Mouse (Mus musculus): ENCODE results near the gene Tspan13. TPM values are rescaled to one million over a fixed set of nuclear protein-coding genes. Genes with fewer than 3 reads are reported as not detected.

Gene Tspan13
- total RNA-seq, 1 experiment from 2014 or later = 116 TPM

- ATAC-seq (replicated peaks; ENCODE audit: insufficient number of reproducible peaks, low FRiP score, low TSS enrichment, poor library complexity, severe bottlenecking) = peak; percentile 49
Observed at GRCm38 (mm10) chr12:36036776-36037175, 5.5 kb downstream of the Tspan13 start.

GRCm38 (mm10) chr12:36036121-36036520, 6.2 kb downstream of the Tspan13 start:
- no peak for ATAC-seq (replicated peaks; ENCODE audit: insufficient number of reproducible peaks, low FRiP score, low TSS enrichment, poor library complexity, severe bottlenecking)

GRCm38 (mm10) chr12:36035501-36035900, 6.8 kb downstream of the Tspan13 start:
- no peak for ATAC-seq (replicated peaks; ENCODE audit: insufficient number of reproducible peaks, low FRiP score, low TSS enrichment, poor library complexity, severe bottlenecking)

GRCm38 (mm10) chr12:36032419-36032818, 9.9 kb downstream of the Tspan13 start:
- no peak for ATAC-seq (replicated peaks; ENCODE audit: insufficient number of reproducible peaks, low FRiP score, low TSS enrichment, poor library complexity, severe bottlenecking)

- 0 out of 2 replicates have a peak, but pooled peaks have one; percentile 29 for ATAC-seq (replicated peaks; ENCODE audit: insufficient number of reproducible peaks, low FRiP score, low TSS enrichment, poor library complexity, severe bottlenecking)
Observed at GRCm38 (mm10) chr12:36030660-36031363, 11.5 kb downstream of the Tspan13 start.

- no peak for ATAC-seq (replicated peaks; ENCODE audit: insufficient number of reproducible peaks, low FRiP score, low TSS enrichment, poor library complexity, severe bottlenecking)
Observed at GRCm38 (mm10) chr12:36029687-36030086, 12.6 kb downstream of the Tspan13 start.

GRCm38 (mm10) chr12:36028968-36029645, 13.2 kb downstream of the Tspan13 start:
- ATAC-seq (replicated peaks; ENCODE audit: insufficient number of reproducible peaks, low FRiP score, low TSS enrichment, poor library complexity, severe bottlenecking) = peak; percentile 62; the same call in 1 of the 2 replicates

- ATAC-seq (replicated peaks; ENCODE audit: insufficient number of reproducible peaks, low FRiP score, low TSS enrichment, poor library complexity, severe bottlenecking) = no peak
Observed at GRCm38 (mm10) chr12:36027171-36027570, 15.1 kb downstream of the Tspan13 start.

- no peak for ATAC-seq (replicated peaks; ENCODE audit: insufficient number of reproducible peaks, low FRiP score, low TSS enrichment, poor library complexity, severe bottlenecking)
Observed at GRCm38 (mm10) chr12:36026126-36026525, 16.2 kb downstream of the Tspan13 start.

- no peak for ATAC-seq (replicated peaks; ENCODE audit: insufficient number of reproducible peaks, low FRiP score, low TSS enrichment, poor library complexity, severe bottlenecking)
Observed at GRCm38 (mm10) chr12:36020710-36021109, 21.6 kb downstream of the Tspan13 start.

GRCm38 (mm10) chr12:36020081-36020480, 22.2 kb downstream of the Tspan13 start:
- ATAC-seq (replicated peaks; ENCODE audit: insufficient number of reproducible peaks, low FRiP score, low TSS enrichment, poor library complexity, severe bottlenecking) = no peak

- ATAC-seq (replicated peaks; ENCODE audit: insufficient number of reproducible peaks, low FRiP score, low TSS enrichment, poor library complexity, severe bottlenecking) = no peak
Observed at GRCm38 (mm10) chr12:36019572-36019971, 22.7 kb downstream of the Tspan13 start.

GRCm38 (mm10) chr12:36017791-36018190, 24.5 kb downstream of the Tspan13 start:
- no peak for ATAC-seq (replicated peaks; ENCODE audit: insufficient number of reproducible peaks, low FRiP score, low TSS enrichment, poor library complexity, severe bottlenecking)

GRCm38 (mm10) chr12:36013216-36013910, 28.9 kb downstream of the Tspan13 start:
- no peak for ATAC-seq (replicated peaks; ENCODE audit: insufficient number of reproducible peaks, low FRiP score, low TSS enrichment, poor library complexity, severe bottlenecking)

- ATAC-seq (replicated peaks; ENCODE audit: insufficient number of reproducible peaks, low FRiP score, low TSS enrichment, poor library complexity, severe bottlenecking) = no peak
Observed at GRCm38 (mm10) chr12:36008364-36009047, 33.8 kb downstream of the Tspan13 start.

- ATAC-seq (replicated peaks; ENCODE audit: insufficient number of reproducible peaks, low FRiP score, low TSS enrichment, poor library complexity, severe bottlenecking) = no peak
Observed at GRCm38 (mm10) chr12:36007581-36007980, 34.7 kb downstream of the Tspan13 start.

- no peak for ATAC-seq (replicated peaks; ENCODE audit: insufficient number of reproducible peaks, low FRiP score, low TSS enrichment, poor library complexity, severe bottlenecking)
Observed at GRCm38 (mm10) chr12:36004714-36005113, 37.6 kb downstream of the Tspan13 start.

- peak; percentile 46 for ATAC-seq (replicated peaks; ENCODE audit: insufficient number of reproducible peaks, low FRiP score, low TSS enrichment, poor library complexity, severe bottlenecking)
Observed at GRCm38 (mm10) chr12:35995799-35996198, 46.5 kb downstream of the Tspan13 start.

GRCm38 (mm10) chr12:35994098-35994497, 48.2 kb downstream of the Tspan13 start:
- no peak for ATAC-seq (replicated peaks; ENCODE audit: insufficient number of reproducible peaks, low FRiP score, low TSS enrichment, poor library complexity, severe bottlenecking)

All from monocyte, adult 5-6 weeks (primary cell).